Mouse (Mus musculus) T-helper 1 cell (primary cell): ENCODE measurements at regions not wholly inside any gene's neighbourhood (a gene's known extent, or its start where the extent isn't known, plus 50 kb on each side); places are given as distances from the start of the nearest gene placed in this dataset.

ENCODE experiments used
- in situ Hi-C: fragments of 300-600 bp; cut with MboI, MseI; formaldehyde crosslinking; loops from one replicate; pipeline ENCODE4 v1.15.1; 2025; ENCODE audit warnings: high pct_unique_total_duplicates

DNA sequence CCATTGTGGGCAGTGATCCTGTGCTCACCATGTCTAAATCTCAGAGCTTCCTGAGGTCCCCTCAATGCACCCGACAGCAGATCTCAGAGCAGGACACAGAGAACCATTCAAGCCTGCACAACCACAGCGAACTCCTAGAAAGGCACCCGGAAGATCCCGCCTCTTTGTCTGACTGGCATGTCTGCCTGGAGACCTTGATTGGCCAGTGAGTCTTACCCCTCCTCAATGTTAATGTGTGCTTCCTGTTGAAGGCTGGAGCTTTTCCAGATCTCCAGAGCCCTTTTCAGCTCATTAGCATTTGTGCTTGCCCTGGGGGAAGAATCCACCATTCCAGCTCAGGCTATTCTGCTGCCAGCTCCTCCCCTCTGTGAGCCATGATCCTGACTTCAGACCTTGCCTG, 91.8 kb downstream of the 2410141K09Rik start:
- in situ Hi-C loops = loop anchor here (5.0 to 10.0 kb wide), 2 partner anchors 168 to 394 kb away; no protein-coding TSS in a partner anchor

DNA sequence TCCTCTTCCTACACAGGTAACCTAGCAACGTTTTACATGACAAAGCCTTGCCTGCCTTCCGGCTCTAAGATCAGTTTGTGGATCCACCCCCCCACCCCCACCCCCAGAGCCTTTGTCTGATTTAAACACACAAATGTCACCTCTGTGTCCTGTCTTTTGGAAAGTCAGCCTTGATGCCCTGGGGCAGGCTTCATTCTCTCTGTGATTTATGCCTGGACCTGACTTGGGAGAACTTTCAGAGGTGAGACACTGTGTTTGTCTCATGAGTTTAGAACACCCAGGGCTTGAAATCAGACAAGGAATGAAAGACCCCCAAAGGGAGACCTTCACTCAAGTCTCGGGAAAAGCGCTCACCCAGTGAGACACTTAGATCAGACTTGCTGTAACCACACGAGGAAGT, 92.9 kb upstream of the Gm10772 start:
- in situ Hi-C loops = loop anchor here (25.0 kb wide), 1 partner anchor 708 kb away; no protein-coding TSS in a partner anchor

DNA sequence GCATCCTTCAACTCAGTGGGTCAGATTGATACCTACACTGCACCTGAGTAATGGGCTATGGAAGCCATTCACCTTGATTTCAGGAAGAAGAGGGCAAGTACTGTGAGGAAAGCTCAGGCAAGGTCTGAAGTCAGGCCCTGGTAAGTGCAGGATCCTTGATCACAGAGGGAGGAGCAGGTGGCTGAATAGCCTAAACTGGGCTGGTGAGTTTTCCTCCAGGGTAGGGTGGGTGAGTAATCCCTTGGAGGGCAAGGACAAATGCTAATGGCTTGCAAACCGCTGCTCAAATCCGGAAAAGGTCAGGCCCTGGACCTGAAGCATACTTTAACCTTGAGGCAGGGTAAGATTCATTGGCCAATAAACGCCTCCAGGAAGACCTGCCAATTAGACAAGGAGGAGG, 84.4 kb upstream of the Gm10772 start:
- in situ Hi-C loops = loop anchor here (25.0 kb wide), 1 partner anchor 700 kb away; no protein-coding TSS in a partner anchor

DNA sequence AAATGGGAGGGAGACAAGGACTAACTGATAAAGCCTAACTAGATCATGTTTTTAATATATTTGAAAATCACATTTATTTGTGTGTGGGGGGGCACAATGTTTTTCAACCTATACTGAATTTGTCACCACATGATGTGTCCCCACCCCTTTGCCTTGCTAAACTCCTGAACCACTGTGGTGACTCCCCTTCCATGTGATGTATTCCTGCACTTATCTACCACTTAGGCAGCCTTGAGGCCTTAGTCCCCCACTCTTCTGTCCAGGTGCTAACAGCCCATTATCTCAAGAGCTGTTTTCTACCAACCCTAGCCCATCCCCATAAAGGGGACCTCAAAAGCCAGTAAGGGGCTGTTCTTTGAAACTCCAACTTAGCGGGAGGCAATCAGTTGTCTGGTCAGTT, 72.5 kb upstream of the Gm10772 start:
- in situ Hi-C loops = loop anchor here (25.0 kb wide), 1 partner anchor 688 kb away; no protein-coding TSS in a partner anchor

DNA sequence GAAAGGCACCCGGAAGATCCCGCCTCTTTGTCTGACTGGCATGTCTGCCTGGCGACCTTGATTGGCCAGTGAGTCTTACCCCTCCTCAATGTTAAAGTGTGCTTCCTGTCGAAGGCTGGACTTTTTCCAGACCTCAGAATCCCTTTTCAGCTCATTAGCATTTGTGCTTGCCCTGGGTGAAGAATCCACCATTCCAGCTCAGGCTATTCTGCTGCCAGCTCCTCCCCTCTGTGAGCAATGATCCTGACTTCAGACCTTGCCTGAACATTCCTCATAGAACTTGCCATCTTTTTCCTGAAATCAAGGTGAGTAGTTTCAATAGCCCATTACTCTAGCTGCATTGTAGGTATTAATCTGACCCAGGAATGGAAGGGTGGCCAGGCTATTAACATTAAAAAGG, 64.0 kb upstream of the Gm10772 start:
- in situ Hi-C loops = loop anchor here (5.0 kb wide), 1 partner anchor 151 kb away; the partner anchor contains the start of gene 2410141K09Rik
